Mouse (Mus musculus): ENCODE measurements at regions not wholly inside any gene's neighbourhood (a gene's known extent, or its start where the extent isn't known, plus 50 kb on each side); places are given as distances from the start of the nearest gene placed in this dataset.

- DNase-seq (ENCODE audit: low spot score): peak; percentile 28
These were observed 56.2 kb upstream of the Ky start for GRCm38 (mm10) chr9:102449366-102449765.

GRCm38 (mm10) chr9:102446066-102446465 lies 59.5 kb upstream of the Ky start:
- no peak for DNase-seq (ENCODE audit: low spot score)

DNA sequence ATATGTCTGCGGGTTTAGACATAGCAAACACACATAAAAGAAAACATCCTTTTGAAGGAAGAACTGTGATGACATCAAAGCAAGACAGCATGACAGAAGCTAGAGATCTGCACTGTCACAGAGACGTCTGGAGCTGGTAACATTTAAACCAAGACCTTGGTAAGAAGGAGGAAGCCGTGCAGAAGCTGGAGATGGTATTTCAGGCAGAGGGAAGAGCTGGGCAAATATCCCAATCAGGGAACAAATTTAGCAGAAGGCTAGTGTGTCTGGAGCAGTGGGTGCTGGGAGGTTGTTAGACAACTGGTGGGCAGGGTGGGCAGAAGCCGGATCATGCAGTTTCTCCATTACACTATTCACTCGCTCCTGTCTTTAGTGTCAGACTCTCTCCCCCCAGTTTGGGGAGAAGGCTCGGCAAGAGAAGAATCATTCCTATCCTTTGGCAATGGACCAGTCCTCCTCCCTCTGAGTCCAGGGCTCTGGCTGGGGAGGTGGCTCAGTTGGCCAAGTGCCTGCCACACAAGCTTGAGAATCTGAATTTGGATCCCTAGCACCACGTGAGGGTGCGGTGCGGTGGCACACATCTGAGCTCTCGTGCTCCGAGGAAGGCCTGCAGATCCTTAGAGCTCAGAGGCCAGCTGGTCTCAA lies 63.2 kb upstream of the Ky start:
- peak; percentile 14 for DNase-seq (ENCODE audit: low spot score)

GRCm38 (mm10) chr9:102437641-102438040 lies 67.9 kb upstream of the Ky start:
- DNase-seq (ENCODE audit: low spot score): no peak

- DNase-seq (ENCODE audit: low spot score): no peak
These were observed 69.2 kb upstream of the Ky start for GRCm38 (mm10) chr9:102436378-102436777.

DNA sequence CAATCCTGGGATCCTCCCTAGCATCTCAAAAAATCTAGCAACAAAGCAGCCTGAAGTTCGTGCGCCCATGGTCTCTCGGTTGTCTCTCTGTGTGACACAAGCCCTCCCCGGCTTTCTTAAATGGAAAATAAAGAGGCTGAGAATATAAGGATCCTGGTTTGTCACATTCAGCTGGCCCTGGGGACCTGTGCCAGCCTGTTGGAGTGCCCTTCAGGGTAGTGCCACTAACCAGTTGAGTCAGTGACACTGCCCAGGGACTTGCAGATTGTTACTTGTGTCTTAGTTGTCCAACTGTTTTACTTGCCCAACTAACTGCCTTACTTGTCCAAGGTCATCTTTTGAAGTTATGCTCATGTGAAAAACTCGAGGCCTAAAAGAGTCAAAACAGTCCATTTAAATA lies 73.5 kb upstream of the Ephb1 start:
- no peak for DNase-seq (ENCODE audit: low spot score)

GRCm38 (mm10) chr9:102424672-102425345 lies 70.3 kb upstream of the Ephb1 start:
- DNase-seq (ENCODE audit: low spot score): no peak

DNA sequence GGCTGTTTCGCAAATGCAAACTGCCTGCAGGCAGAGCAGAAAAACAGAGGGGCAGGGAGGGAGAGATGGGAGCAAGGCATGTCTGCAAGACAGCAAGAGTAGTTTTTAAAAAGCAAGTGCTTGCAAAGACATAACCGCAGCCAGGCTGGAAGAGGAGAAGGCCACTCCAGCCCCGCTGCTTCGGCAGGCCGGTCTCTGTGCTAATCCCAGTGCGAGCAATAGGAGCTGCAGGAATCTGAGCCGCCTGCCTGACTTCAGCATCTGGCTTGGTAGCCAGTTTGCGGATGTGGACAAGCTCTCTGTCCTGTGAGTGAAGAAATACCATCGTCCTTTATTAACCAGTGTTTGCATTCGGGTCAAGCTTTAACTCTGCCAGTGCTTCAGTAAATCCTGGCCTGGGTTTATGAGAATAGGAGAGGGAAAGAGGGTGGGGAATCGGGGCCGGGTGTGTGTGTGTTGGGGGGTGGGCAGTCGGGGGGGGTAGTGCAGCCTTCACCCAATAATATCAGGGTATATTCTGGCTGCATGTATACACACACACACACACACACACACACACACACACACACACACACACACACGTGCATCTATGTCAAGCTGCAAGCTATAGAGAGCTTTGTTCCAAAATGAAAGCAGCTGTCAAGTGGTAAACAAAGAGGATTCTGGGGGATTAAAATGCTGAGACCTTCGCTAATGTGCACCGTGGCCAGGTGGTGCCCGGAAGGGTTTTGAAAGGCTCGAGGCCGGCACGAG lies 69.6 kb upstream of the Ephb1 start:
- DNase-seq (ENCODE audit: low spot score): peak; percentile 18

GRCm38 (mm10) chr9:102423465-102423918 lies 69.0 kb upstream of the Ephb1 start:
- DNase-seq (ENCODE audit: low spot score): no peak

DNA sequence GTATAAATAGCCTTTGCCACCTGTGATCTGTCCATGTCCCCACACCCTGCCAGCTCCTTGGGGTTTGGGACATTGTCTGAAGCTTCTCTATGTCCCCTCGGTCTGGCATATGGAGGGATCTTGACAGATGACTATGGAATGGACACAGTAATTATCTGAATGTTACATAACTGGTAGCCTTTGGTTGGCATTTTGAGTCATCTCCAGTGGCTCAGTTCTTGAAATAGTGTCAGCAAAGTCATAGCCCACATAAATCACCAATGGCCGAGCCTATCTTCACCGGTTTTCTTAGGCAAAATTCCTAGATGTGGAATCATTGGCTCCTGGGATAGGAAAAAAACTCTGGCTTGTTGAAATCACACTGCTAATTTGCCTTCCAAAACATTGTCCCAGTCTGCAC lies 67.3 kb upstream of the Ephb1 start:
- no peak for DNase-seq (ENCODE audit: low spot score)

- DNase-seq (ENCODE audit: low spot score): no peak
These were observed 65.7 kb upstream of the Ephb1 start for GRCm38 (mm10) chr9:102420196-102420595.

DNA sequence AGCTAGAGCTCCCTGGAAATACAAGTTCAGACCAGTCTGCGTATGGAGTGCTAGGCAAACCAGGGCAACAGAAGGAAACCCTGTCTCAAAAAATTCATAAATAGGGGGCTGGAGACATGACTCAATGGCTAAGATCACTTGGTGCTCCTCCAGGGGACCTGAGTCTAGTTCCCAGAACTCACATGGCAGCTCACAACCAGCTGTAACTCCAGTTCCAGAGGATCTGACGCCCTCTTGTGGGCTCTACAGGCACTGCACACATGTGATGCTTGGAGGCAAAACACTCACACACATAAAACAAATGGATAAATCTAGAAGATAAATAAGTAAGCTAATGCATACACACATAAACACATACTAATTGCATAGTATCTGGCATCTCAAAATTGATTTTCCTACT lies 59.1 kb upstream of the Ephb1 start:
- no peak for DNase-seq (ENCODE audit: low spot score)

- DNase-seq (ENCODE audit: low spot score): no peak
These were observed 56.2 kb upstream of the Ephb1 start for GRCm38 (mm10) chr9:102410666-102411065.

DNA sequence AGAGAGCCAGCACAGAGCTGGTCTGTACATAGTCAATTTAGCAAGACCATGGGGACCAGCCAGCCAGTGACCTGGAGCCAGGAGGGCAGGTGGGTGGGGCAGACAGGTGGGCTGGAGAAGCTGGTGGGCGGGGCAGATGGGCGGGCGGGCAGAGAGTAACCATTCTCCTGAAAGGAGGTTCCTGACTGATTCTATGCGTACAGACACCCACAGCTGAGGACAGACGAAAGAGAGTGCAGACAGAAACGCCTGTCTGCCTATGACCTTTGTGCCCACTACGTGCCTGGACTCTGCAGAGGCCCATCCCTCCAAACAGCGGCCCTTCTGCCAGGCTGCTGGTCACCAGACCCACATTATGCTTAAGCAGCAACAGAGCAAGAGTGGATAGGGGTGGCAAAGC lies 51.5 kb upstream of the Ephb1 start:
- no peak for DNase-seq (ENCODE audit: low spot score)

All from ovary, postnatal 36 days (tissue).